Mouse (Mus musculus) stomach, postnatal 0 days (tissue): ENCODE results near the gene Rcsd1. TPM values are rescaled to one million over a fixed set of nuclear protein-coding genes. Genes with fewer than 3 reads are reported as not detected.

Experiments used
- ATAC-seq: fragments of 200-750 bp; cut with Nextera tagmentation; 2 replicates; pipeline ENCODE4 v1.8.0; 2017; ENCODE audit not compliant: low FRiP score, low TSS enrichment
- DNase-seq: peaks from one replicate; pipeline ENCODE4 v3.0.0-alpha.2; 2016; ENCODE audit warnings: low spot score
- H3K27ac ChIP-seq: fragments of 300-500 bp; sonication (generic); replicated peaks from 2 replicates; pipeline ENCODE4 v1.5.1; 2014; ENCODE audit warnings: mild to moderate bottlenecking, control low read depth
- H3K27me3 ChIP-seq: fragments of 300-500 bp; sonication (generic); 2 replicates; pipeline ENCODE4 v1.6.1; 2014; ENCODE audit warnings: low read length; ENCODE audit not compliant: control insufficient read depth, insufficient read depth
- H3K36me3 ChIP-seq: fragments of 300-500 bp; sonication (generic); 2 replicates; pipeline ENCODE4 v1.6.1; 2014; ENCODE audit warnings: low read length, mixed read lengths; ENCODE audit not compliant: control insufficient read depth, insufficient read depth
- H3K4me1 ChIP-seq: fragments of 300-500 bp; sonication (generic); replicated peaks from 2 replicates; pipeline ENCODE4 v1.6.1; 2014; ENCODE audit warnings: antibody characterized with exemption; ENCODE audit not compliant: control insufficient read depth, insufficient read depth
- H3K4me2 ChIP-seq: fragments of 300-500 bp; sonication (generic); replicated peaks from 2 replicates; pipeline ENCODE4 v1.6.1; 2014; ENCODE audit warnings: low read depth, mild to moderate bottlenecking, control low read depth, moderate library complexity
- H3K4me3 ChIP-seq: fragments of 300-500 bp; sonication (generic); 2 replicates; pipeline ENCODE4 v1.5.1; 2014; ENCODE audit warnings: low read depth, low read length, control low read depth
- H3K9ac ChIP-seq: fragments of 300-500 bp; sonication (generic); 2 replicates; pipeline ENCODE4 v1.6.1; 2014; ENCODE audit warnings: mild to moderate bottlenecking, low read length, control low read depth, mixed read lengths
- H3K9me3 ChIP-seq: fragments of 300-500 bp; sonication (generic); 2 replicates; pipeline ENCODE4 v1.6.1; 2016; ENCODE audit warnings: low read length; ENCODE audit not compliant: control insufficient read depth
- CTCF ChIP-seq: IDR thresholded peaks from 2 replicates; pipeline ENCODE4 v1.5.1; 2016; ENCODE audit warnings: antibody characterized with exemption, low read depth, mild to moderate bottlenecking, moderate library complexity
- EP300 ChIP-seq: optimal IDR thresholded peaks from 2 replicates; pipeline ENCODE3; 2016; ENCODE audit warnings: antibody characterized with exemption
- WGBS: fragments of 180-500 bp; shearing (Covaris S2); extraction: QIAGEN DNeasy Blood & Tissue Kit; methylation state at CpG from one replicate; pipeline ENCODE4 v1.1.7; 2014; 5-methylcytosine and 5-hydroxymethylcytosine counted together
- polyA plus RNA-seq: library from polyadenylated mRNA; unstranded; fragments of >200 nt; fragmentation: Nextera tagmentation; extraction: Ambion mirVana; gene quantifications from 2 replicates; pipeline ENCODE4 v1.2.1, GENCODE M21; 2015

The Rcsd1 gene
- polyA plus RNA-seq, 1 experiment from 2014 or later, result 16.1 TPM

GRCm38 (mm10) chr1:165697701-165698100 lies 11.9 kb downstream of the Rcsd1 start:
- H3K27ac ChIP-seq, result no peak overlapping the region
- ATAC-seq (no peak), DNase-seq (no peak)
- no peak for TF ChIP-seq EP300
- TF ChIP-seq CTCF, result no peak
- peaks cover 9% of the 10 kb centered on the region for H3K4me1 ChIP-seq
- H3K4me3 ChIP-seq, result no peak overlapping the region
- H3K9me3 ChIP-seq, result no peaks in the 10 kb centered on the region
- no peaks in the 10 kb centered on the region for H3K36me3 ChIP-seq
- H3K4me2 ChIP-seq, result no peak overlapping the region
- whole genome bisulfite sequencing, result 76% methylated on average over 8 of the region's 8 CpGs
- H3K9ac ChIP-seq, result no peak overlapping the region
- H3K27me3 ChIP-seq, result no peaks in the 10 kb centered on the region

DNA sequence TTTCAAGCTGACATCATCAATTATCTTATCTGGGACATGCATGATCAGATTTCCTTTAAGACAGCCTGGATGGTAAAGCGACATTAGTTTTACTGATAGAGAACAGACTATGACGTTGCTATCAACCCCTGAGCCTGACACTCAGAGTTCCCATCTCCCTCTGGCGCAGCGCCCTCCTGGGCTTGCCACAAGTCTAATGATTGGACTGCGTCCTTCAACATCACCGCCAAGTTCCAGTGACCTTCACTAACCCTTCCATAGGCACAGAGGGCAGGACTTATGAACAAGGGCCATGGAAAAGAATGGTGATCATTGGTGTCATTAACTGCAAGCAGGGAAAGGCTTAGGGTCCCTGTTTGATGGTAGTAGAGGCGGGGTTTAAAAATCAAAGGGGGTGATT lies 12.7 kb downstream of the Rcsd1 start:
- ATAC-seq (no peak), DNase-seq (no peak)
- H3K4me2 ChIP-seq, result no peak overlapping the region
- H3K27ac ChIP-seq, result no peak overlapping the region
- TF ChIP-seq CTCF, result no peak
- TF ChIP-seq EP300, result no peak
- H3K9me3 ChIP-seq, result no peaks in the 10 kb centered on the region
- peaks cover 6% of the 10 kb centered on the region; the same call in 1 of the 2 replicates for H3K4me1 ChIP-seq
- H3K36me3 ChIP-seq, result no peaks in the 10 kb centered on the region
- no peak overlapping the region for H3K4me3 ChIP-seq
- 88% methylated on average over 7 of the region's 7 CpGs for WGBS
- H3K9ac ChIP-seq, result no peak overlapping the region
- H3K27me3 ChIP-seq, result no peaks in the 10 kb centered on the region

- H3K36me3 ChIP-seq, result no peaks in the 10 kb centered on the region
- no peak for ATAC-seq
- DNase-seq, result no peak
- no peak overlapping the region for H3K9ac ChIP-seq
- 86% methylated on average over 5 of the region's 5 CpGs for WGBS
- H3K27me3 ChIP-seq, result no peaks in the 10 kb centered on the region
- no peak overlapping the region for H3K4me2 ChIP-seq
- H3K27ac ChIP-seq, result no peak overlapping the region
- no peaks in the 10 kb centered on the region for H3K9me3 ChIP-seq
- H3K4me1 ChIP-seq, result peaks cover 6% of the 10 kb centered on the region
- H3K4me3 ChIP-seq, result no peak overlapping the region
- TF ChIP-seq CTCF (no peak), EP300 (no peak)
Observed at GRCm38 (mm10) chr1:165696040-165696439, 13.5 kb downstream of the Rcsd1 start.

DNA sequence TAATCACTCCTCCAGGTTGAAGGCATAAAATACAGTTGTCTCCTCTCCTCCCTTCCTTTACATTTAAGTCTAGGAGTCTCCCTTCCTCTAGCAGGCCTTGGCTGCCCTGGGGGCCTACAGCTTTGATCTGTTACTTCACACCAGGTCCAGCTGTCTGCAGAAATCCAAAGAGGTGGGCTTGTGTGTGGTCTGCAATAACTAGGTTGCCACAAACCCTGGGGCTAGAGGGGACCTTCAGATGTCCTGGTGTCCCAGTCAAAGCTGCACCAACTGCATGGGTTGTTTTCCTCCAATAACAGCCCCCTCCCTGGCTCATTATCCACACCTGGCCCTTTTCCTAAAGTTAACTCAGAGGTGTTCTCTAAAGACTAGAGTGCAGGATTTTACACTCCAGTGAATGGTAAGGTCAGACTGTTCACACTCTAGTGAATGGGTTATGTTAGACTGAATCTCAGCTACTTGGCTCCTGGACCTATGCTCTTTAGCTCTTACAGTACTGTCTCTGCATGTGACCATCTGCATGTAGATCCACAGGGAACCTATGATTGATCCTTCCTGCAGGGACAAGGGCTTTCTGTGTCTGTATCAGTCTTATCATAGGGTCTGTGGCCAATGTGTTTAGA lies 14.1 kb downstream of the Rcsd1 start:
- H3K9ac ChIP-seq, result no peak overlapping the region
- no peaks in the 10 kb centered on the region for H3K27me3 ChIP-seq
- H3K36me3 ChIP-seq, result no peaks in the 10 kb centered on the region
- H3K4me1 ChIP-seq, result peaks cover 6% of the 10 kb centered on the region
- H3K4me3 ChIP-seq, result no peak overlapping the region
- no peak for ATAC-seq
- no peaks in the 10 kb centered on the region for H3K9me3 ChIP-seq
- TF ChIP-seq EP300 (no peak), CTCF (no peak)
- no peak for DNase-seq
- H3K27ac ChIP-seq, result no peak overlapping the region
- H3K4me2 ChIP-seq, result no peak overlapping the region

DNA sequence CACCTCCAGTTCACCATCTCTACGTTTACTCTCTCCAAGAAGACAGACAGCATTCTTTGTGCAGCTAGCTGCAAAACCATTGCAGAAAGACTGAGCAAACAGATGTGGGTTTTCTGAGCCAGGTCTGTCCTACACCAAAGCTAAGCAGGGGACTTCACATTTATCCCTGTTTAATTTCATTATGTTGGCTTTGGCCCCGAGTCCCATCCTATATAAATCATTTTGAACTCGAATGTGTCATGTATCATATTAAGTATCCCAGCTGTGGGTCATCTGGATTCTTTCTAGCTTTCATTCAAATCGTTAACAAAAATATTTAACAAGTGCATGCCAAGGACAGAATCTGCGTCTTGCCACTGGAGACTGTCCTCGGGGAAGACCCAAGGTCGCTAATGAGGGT lies 15.7 kb downstream of the Rcsd1 start:
- 21% methylated on average over 7 of the region's 7 CpGs for WGBS
- TF ChIP-seq EP300, result no peak
- no peak for TF ChIP-seq CTCF
- ATAC-seq, result 0 out of 2 replicates have a peak, but pooled peaks have one; percentile 24

GRCm38 (mm10) chr1:165691516-165691915 lies 18.0 kb downstream of the Rcsd1 start:
- TF ChIP-seq CTCF (0 out of 2 replicates have a peak, but pooled peaks have one; percentile 13), EP300 (no peak)
- Histone ChIP-seq H3K27ac (no peak overlapping the region; the same call in 1 of the 2 replicates), H3K4me2 (no peak overlapping the region), H3K9me3 (no peaks in the 10 kb centered on the region), H3K4me3 (no peak overlapping the region), H3K36me3 (no peaks in the 10 kb centered on the region), H3K27me3 (no peaks in the 10 kb centered on the region), H3K4me1 (peaks cover 2% of the 10 kb centered on the region; the same call in 1 of the 2 replicates), H3K9ac (no peak overlapping the region)
- ATAC-seq, result no peak; the same call in 1 of the 2 replicates
- WGBS, result 23% methylated on average over 3 of the region's 3 CpGs
- DNase-seq, result no peak

More for the DNA sequence above, 15.7 kb downstream of the Rcsd1 start:
- Histone ChIP-seq H3K4me3 (no peak overlapping the region), H3K27me3 (no peaks in the 10 kb centered on the region), H3K9ac (no peak overlapping the region), H3K9me3 (no peaks in the 10 kb centered on the region), H3K27ac (no peak overlapping the region), H3K4me2 (no peak overlapping the region), H3K4me1 (peaks cover 2% of the 10 kb centered on the region; the same call in 1 of the 2 replicates), H3K36me3 (no peaks in the 10 kb centered on the region)
- no peak for DNase-seq
